Mouse (Mus musculus) olfactory bulb, adult 2 months (tissue): ENCODE data around the gene 4921539E11Rik.

Experiments
- CTCF ChIP-seq: fragments of 200-500 bp; IDR thresholded peaks from 2 replicates; pipeline ENCODE4 v1.5.1; 2012; ENCODE audit warnings: low read depth, mild to moderate bottlenecking, low read length, moderate library complexity; ENCODE audit not compliant: insufficient read depth
- POLR2A ChIP-seq: fragments of 200-500 bp; IDR thresholded peaks from 2 replicates; pipeline ENCODE4 v1.6.1; 2012; ENCODE audit warnings: mild to moderate bottlenecking, low read depth, low read length, moderate library complexity; ENCODE audit not compliant: insufficient read depth

- no peak for TF ChIP-seq POLR2A
- no peak for TF ChIP-seq CTCF
These were observed 74.6 kb downstream of the 4921539E11Rik start for GRCm38 (mm10) chr4:103216046-103216445.
